Mouse (Mus musculus): Measurements from ENCODE around the gene C4b. TPM values are rescaled to one million over a fixed set of nuclear protein-coding genes. Genes with fewer than 3 reads are reported as not detected.

Gene C4b
- total RNA-seq, 1 experiment, result 0.45 TPM

DNA sequence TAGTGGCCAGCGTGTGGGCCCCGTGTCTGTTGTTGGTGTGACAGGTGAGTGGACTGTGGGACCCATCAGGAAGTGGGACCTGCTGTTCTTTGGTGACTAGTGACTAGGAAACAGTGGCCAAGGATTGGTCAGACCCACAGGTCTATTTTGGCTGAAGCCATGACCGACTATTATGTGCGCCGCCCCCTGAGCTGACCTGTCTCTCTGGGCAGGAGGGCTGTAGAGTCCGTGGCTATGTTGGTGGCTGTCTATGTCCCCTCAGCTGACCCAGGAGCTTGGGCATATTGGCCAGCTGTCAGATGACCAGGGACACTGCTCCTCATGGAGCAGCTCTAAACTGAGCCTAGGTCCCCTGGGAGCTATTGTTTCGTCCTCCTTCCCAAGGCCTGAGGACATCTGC is 54.8 kb downstream of the C4b start:
- no peak overlapping the region for H3K4me3 ChIP-seq (ENCODE audit: insufficient read depth in 1 of 2, low read depth in 1 of 2, low read length in 2 of 2, poor library complexity in 1 of 2, severe bottlenecking in 1 of 2)
- peaks cover 0 to 5% of the 10 kb centered on the region in 2 experiments; a peak in 1 of 4 replicates for H3K4me1 ChIP-seq (ENCODE audit: control insufficient read depth in 2 of 2, insufficient read depth in 2 of 2, low read length in 2 of 2, poor library complexity in 1 of 2)
- in situ Hi-C loops (cut with MboI; ENCODE audit: low sequenced_read_pairs in 2 of 2, unreplicated experiment in 2 of 2), result no loop called here
- H3K9ac ChIP-seq (ENCODE audit: insufficient read depth, low read depth, low read length, poor library complexity, severe bottlenecking), result no peak overlapping the region
- DNase-seq (ENCODE audit: low read depth, low spot score), result no peak
- no peak overlapping the region for H3K27ac ChIP-seq (ENCODE audit: insufficient read depth, low read depth, low read length, poor library complexity, severe bottlenecking)
- no peak for TF ChIP-seq ZNF384 (IDR thresholded peaks at IDR 0.05; ENCODE audit: low read depth, low read length)
- TF ChIP-seq CHD2 (IDR thresholded peaks at IDR 0.05; ENCODE audit: low read depth, low read length), result no peak
- no peak for TF ChIP-seq ZC3H11A (IDR thresholded peaks at IDR 0.05; ENCODE audit: borderline replicate concordance, low read depth, low read length)
- TF ChIP-seq MAFK (IDR thresholded peaks at IDR 0.05; ENCODE audit: insufficient read depth, low read depth, low read length), result no peak
- no peak for TF ChIP-seq HCFC1 (IDR thresholded peaks at IDR 0.05; ENCODE audit: borderline replicate concordance, insufficient read depth, low read length)
- H3K9me3 ChIP-seq (ENCODE audit: control insufficient read depth, insufficient read depth, low read depth, low read length), result no peaks in the 10 kb centered on the region
- no peaks in the 10 kb centered on the region for H3K36me3 ChIP-seq (ENCODE audit: control insufficient read depth, insufficient read depth, low read length, poor library complexity, severe bottlenecking)

DNA sequence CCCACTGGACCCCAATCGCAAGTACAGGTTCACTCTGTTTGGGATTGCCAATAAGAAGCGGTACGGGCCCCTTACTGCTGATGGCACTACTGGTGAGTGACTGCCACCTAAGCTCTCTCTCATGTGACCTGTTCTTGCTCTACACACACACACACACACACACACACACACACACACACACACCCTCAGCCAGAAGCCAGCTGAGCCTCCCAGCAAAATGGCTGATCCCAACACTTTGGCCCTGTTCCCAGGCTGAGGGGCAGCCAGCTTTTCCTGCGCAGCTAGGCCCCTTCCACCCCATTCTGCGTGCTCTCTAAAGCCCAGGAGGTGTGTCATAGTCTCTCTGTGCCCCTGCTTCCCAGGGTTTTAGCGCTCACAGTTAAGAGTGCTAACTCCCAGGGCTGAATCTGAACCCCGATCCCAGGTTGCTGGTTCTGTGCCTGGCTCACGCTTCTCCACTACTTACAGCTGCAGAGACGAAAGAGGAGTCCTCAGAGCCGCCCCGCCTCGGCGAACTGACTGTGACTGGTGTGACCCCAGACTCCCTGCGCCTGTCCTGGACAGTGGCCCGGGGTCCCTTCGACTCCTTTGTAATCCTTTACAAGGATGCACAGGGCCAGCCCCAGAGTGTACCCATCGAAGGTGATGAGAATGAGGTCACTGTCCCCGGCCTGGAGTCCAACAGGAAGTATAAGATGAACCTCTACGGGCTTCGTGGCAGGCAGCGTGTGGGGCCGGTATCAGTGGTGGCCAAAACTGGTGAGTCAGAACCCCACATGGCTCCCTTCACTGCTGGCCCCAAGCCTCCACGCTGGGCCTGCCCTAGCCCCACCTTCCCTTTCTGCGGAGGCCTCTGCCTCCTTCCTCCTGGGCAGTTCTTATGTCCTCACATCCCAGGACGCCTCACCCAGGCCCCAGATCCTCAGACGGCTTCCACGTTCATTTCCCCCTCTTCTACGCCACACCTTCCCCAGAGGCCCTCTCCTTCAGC is 58.3 kb downstream of the C4b start:
- H3K27ac ChIP-seq (ENCODE audit: insufficient read depth, low read depth, low read length, poor library complexity, severe bottlenecking), result no peak overlapping the region
- in situ Hi-C loops (cut with MboI; ENCODE audit: low sequenced_read_pairs in 2 of 2, unreplicated experiment in 2 of 2), result no loop called here
- peak overlapping the region in 1 of 2 experiments; percentile 26; a peak in 1 of 4 replicates for H3K4me3 ChIP-seq (ENCODE audit: insufficient read depth in 1 of 2, low read depth in 1 of 2, low read length in 2 of 2, poor library complexity in 1 of 2, severe bottlenecking in 1 of 2)
- no peaks in the 10 kb centered on the region for H3K36me3 ChIP-seq (ENCODE audit: control insufficient read depth, insufficient read depth, low read length, poor library complexity, severe bottlenecking)
- no peaks in the 10 kb centered on the region for H3K9me3 ChIP-seq (ENCODE audit: control insufficient read depth, insufficient read depth, low read depth, low read length)
- H3K9ac ChIP-seq (ENCODE audit: insufficient read depth, low read depth, low read length, poor library complexity, severe bottlenecking), result peak overlapping the region; percentile 35
- peaks cover 0 to 7% of the 10 kb centered on the region in 2 experiments; a peak in 1 of 4 replicates for H3K4me1 ChIP-seq (ENCODE audit: control insufficient read depth in 2 of 2, insufficient read depth in 2 of 2, low read length in 2 of 2, poor library complexity in 1 of 2)
- no peak for TF ChIP-seq ZC3H11A (IDR thresholded peaks at IDR 0.05; ENCODE audit: borderline replicate concordance, low read depth, low read length)
- no peak for TF ChIP-seq HCFC1 (IDR thresholded peaks at IDR 0.05; ENCODE audit: borderline replicate concordance, insufficient read depth, low read length)
- no peak for TF ChIP-seq ZNF384 (IDR thresholded peaks at IDR 0.05; ENCODE audit: low read depth, low read length)
- TF ChIP-seq CHD2 (IDR thresholded peaks at IDR 0.05; ENCODE audit: low read depth, low read length), result no peak
- TF ChIP-seq MAFK (IDR thresholded peaks at IDR 0.05; ENCODE audit: insufficient read depth, low read depth, low read length), result no peak
- no peak for DNase-seq (ENCODE audit: low read depth, low spot score)

DNA sequence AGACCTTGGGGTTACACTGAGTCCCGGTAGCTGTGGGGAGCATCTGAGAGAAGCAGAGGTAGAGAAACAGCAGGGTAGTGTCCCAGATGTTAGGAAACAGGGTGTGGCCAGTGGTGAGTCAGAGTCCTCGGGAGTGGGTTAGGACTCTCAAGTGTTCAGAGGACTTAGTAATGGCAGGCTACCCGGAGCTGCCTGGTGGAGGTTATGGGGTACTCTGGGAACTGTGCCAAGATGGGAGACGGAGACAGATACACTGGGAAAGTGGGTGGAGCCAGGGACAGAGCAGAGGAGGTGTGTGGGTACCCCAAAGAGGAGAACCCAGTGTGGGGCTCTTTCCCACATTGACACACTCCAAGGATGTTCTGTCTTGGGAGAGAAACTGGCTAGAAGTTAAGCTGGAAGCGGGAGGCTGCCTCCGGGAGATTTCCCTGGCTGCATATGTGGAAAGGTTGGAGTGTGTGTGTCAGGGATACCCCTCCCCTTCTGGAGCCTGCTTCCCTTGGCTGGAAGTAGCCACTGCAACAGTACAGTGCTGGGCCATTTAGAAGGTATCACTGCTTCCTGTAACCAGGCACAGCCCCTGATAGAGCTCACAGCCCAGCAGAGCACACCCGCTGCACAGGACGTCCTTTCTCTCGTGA is 59.3 kb downstream of the C4b start:
- H3K9me3 ChIP-seq (ENCODE audit: control insufficient read depth, insufficient read depth, low read depth, low read length), result no peaks in the 10 kb centered on the region
- in situ Hi-C loops (cut with MboI; ENCODE audit: low sequenced_read_pairs in 2 of 2, unreplicated experiment in 2 of 2), result no loop called here
- H3K4me1 ChIP-seq (ENCODE audit: control insufficient read depth in 2 of 2, insufficient read depth in 2 of 2, low read length in 2 of 2, poor library complexity in 1 of 2), result peaks cover 0 to 10% of the 10 kb centered on the region in 2 experiments; a peak in 1 of 4 replicates
- TF ChIP-seq HCFC1 (IDR thresholded peaks at IDR 0.05; ENCODE audit: borderline replicate concordance, insufficient read depth, low read length) (no peak), ZC3H11A (IDR thresholded peaks at IDR 0.05; ENCODE audit: borderline replicate concordance, low read depth, low read length) (no peak), MAFK (IDR thresholded peaks at IDR 0.05; ENCODE audit: insufficient read depth, low read depth, low read length) (no peak), CHD2 (IDR thresholded peaks at IDR 0.05; ENCODE audit: low read depth, low read length) (no peak), ZNF384 (IDR thresholded peaks at IDR 0.05; ENCODE audit: low read depth, low read length) (no peak)
- H3K27ac ChIP-seq (ENCODE audit: insufficient read depth, low read depth, low read length, poor library complexity, severe bottlenecking), result no peak overlapping the region
- peak overlapping the region in 1 of 2 experiments; percentile 26; a peak in 1 of 4 replicates for H3K4me3 ChIP-seq (ENCODE audit: insufficient read depth in 1 of 2, low read depth in 1 of 2, low read length in 2 of 2, poor library complexity in 1 of 2, severe bottlenecking in 1 of 2)
- DNase-seq (ENCODE audit: low read depth, low spot score), result no peak
- peak overlapping the region; percentile 35; the same call in 1 of the 2 replicates for H3K9ac ChIP-seq (ENCODE audit: insufficient read depth, low read depth, low read length, poor library complexity, severe bottlenecking)
- H3K36me3 ChIP-seq (ENCODE audit: control insufficient read depth, insufficient read depth, low read length, poor library complexity, severe bottlenecking), result no peaks in the 10 kb centered on the region

DNA sequence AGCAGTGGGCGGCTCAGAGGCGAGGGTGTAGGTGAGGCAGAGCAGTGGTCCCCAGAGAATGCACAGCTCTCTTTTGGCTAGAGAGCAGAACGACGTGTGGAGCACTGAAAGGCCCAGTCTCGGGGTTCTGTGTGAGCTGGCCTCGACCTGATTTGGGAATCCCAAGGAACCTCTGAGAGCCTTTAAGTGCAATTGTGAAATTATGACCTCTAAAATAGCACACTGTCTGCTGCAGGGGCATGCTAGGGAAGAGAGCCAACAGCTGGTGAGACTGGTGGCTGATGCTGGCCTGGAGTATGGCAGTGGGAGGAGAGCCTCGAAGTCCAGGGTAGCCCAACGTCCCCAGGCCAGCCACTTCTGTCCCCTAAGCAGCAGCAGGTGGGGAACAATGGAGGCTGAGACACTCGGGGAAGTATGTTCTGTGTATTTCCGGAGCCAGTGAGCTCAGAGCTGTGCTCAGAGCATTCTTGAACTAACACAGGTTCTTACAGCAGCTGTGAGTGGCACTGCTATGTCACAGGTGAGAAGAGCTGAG is 59.9 kb downstream of the C4b start:
- TF ChIP-seq HCFC1 (IDR thresholded peaks at IDR 0.05; ENCODE audit: borderline replicate concordance, insufficient read depth, low read length) (no peak), ZC3H11A (IDR thresholded peaks at IDR 0.05; ENCODE audit: borderline replicate concordance, low read depth, low read length) (no peak), CHD2 (IDR thresholded peaks at IDR 0.05; ENCODE audit: low read depth, low read length) (no peak), ZNF384 (IDR thresholded peaks at IDR 0.05; ENCODE audit: low read depth, low read length) (no peak), MAFK (IDR thresholded peaks at IDR 0.05; ENCODE audit: insufficient read depth, low read depth, low read length) (no peak)
- in situ Hi-C loops (cut with MboI; ENCODE audit: low sequenced_read_pairs in 2 of 2, unreplicated experiment in 2 of 2), result no loop called here

More for the DNA sequence above, 59.9 kb downstream of the C4b start:
- Histone ChIP-seq H3K4me1 (ENCODE audit: control insufficient read depth in 2 of 2, insufficient read depth in 2 of 2, low read length in 2 of 2, poor library complexity in 1 of 2) (peaks cover 0 to 10% of the 10 kb centered on the region in 2 experiments; a peak in 1 of 4 replicates), H3K9ac (ENCODE audit: insufficient read depth, low read depth, low read length, poor library complexity, severe bottlenecking) (no peak overlapping the region), H3K27ac (ENCODE audit: insufficient read depth, low read depth, low read length, poor library complexity, severe bottlenecking) (no peak overlapping the region), H3K4me3 (ENCODE audit: insufficient read depth in 1 of 2, low read depth in 1 of 2, low read length in 2 of 2, poor library complexity in 1 of 2, severe bottlenecking in 1 of 2) (no peak overlapping the region), H3K9me3 (ENCODE audit: control insufficient read depth, insufficient read depth, low read depth, low read length) (no peaks in the 10 kb centered on the region), H3K36me3 (ENCODE audit: control insufficient read depth, insufficient read depth, low read length, poor library complexity, severe bottlenecking) (no peaks in the 10 kb centered on the region)
- DNase-seq (ENCODE audit: low read depth, low spot score), result no peak
